Mouse (Mus musculus): ENCODE data around the gene Sprr1b.
"Not testable (repeated sequence)": the region's sequence is repeated elsewhere in the genome, so short reads cannot be mapped to it uniquely, and the experiment has no call there.

The Sprr1b gene

GRCm38 (mm10) chr3:92438689-92439088 is at the start of gene Sprr1b:
Gene Sprr1b (minus strand): TSS chr3:92438789.
- no peak for DNase-seq

GRCm38 (mm10) chr3:92486307-92486706 is 47.7 kb upstream of the Sprr1b start:
- no peak for DNase-seq

- DNase-seq: no peak
Measured at GRCm38 (mm10) chr3:92485863-92486262, 47.3 kb upstream of the Sprr1b start, which contains the start of gene Sprr1a. Gene Sprr1a (minus strand): TSS chr3:92485895.

GRCm38 (mm10) chr3:92481249-92481648 is 42.7 kb upstream of the Sprr1b start:
- not testable (repeated sequence) for DNase-seq

GRCm38 (mm10) chr3:92470111-92470510 is 31.5 kb upstream of the Sprr1b start:
- no peak for DNase-seq

GRCm38 (mm10) chr3:92467424-92467823 is 28.8 kb upstream of the Sprr1b start:
- no peak for DNase-seq

GRCm38 (mm10) chr3:92466576-92466975 is 28.0 kb upstream of the Sprr1b start:
- no peak for DNase-seq

GRCm38 (mm10) chr3:92458620-92459019 is 20.0 kb upstream of the Sprr1b start, which contains the start of gene Sprr3:
Gene Sprr3 (minus strand): TSS chr3:92458720.
- DNase-seq: no peak

- DNase-seq: no peak
Measured at GRCm38 (mm10) chr3:92455151-92455550, 16.6 kb upstream of the Sprr1b start.

- DNase-seq: no peak
Measured at GRCm38 (mm10) chr3:92440177-92440576, 1.6 kb upstream of the Sprr1b start.

GRCm38 (mm10) chr3:92432282-92432681 is 6.3 kb downstream of the Sprr1b start, which contains the start of gene Sprr2k:
Gene Sprr2k (plus strand): TSS chr3:92432582.
- DNase-seq: no peak

- DNase-seq: no peak
Measured at GRCm38 (mm10) chr3:92429323-92429722, 9.3 kb downstream of the Sprr1b start, which contains the start of gene Gm9774. Gene Gm9774 (minus strand): TSS chr3:92429423.

GRCm38 (mm10) chr3:92417782-92418181 is 20.8 kb downstream of the Sprr1b start, which contains the start of gene Sprr2j-ps:
Gene Sprr2j-ps (plus strand): TSS chr3:92418082.
- no peak for DNase-seq

GRCm38 (mm10) chr3:92407691-92408090 is 30.9 kb downstream of the Sprr1b start, which contains the start of gene Sprr2i:
Gene Sprr2i (plus strand): TSS chr3:92407991.
- no peak for DNase-seq

GRCm38 (mm10) chr3:92394301-92394700 is 44.3 kb downstream of the Sprr1b start:
- DNase-seq: no peak
